Mouse (Mus musculus) lung, adult 2 months (tissue): Measurements from ENCODE around the gene Alg9. TPM values are rescaled to one million over a fixed set of nuclear protein-coding genes. Genes with fewer than 3 reads are reported as not detected.
A peak's percentile ranks its signal among the peaks of the same experiment; 100 is the strongest.

Experiments
- DNase-seq: peaks from one replicate; pipeline ENCODE4 v3.0.0; 2022
- H3K4me1 ChIP-seq: fragments of 200-500 bp; 2 replicates; pipeline ENCODE4 v1.6.1; 2011; ENCODE audit warnings: low read length; ENCODE audit not compliant: control insufficient read depth, insufficient read depth
- H3K4me3 ChIP-seq: fragments of 200-500 bp; replicated peaks from 2 replicates; pipeline ENCODE3; 2011; ENCODE audit warnings: low read depth, mild to moderate bottlenecking, control low read depth, low read length; ENCODE audit errors: extremely low read depth
- CTCF ChIP-seq: fragments of 200-500 bp; IDR thresholded peaks from 2 replicates; pipeline ENCODE4 v1.5.1; 2011; ENCODE audit warnings: mild to moderate bottlenecking, low read length, control low read depth; ENCODE audit not compliant: insufficient read depth
- POLR2A ChIP-seq: fragments of 200-500 bp; IDR thresholded peaks from 2 replicates; pipeline ENCODE4 v1.6.1; 2011; ENCODE audit warnings: low read depth, mild to moderate bottlenecking, control low read depth, low read length, borderline replicate concordance; ENCODE audit errors: extremely low read depth
- WGBS: fragments of 180-500 bp; shearing (Covaris S2); methylation state at CpG from one replicate; pipeline ENCODE4 v1.1.7; 2018; 5-methylcytosine and 5-hydroxymethylcytosine counted together
- polyA plus RNA-seq: library from polyadenylated mRNA; depleted of rRNA; stranded (reverse); fragments of >200 nt; gene quantifications from 2 replicates; pipeline ENCODE4 v1.2.3, GENCODE M21; 2012

Alg9 gene
- polyA plus RNA-seq, 1 experiment, result 20.1 TPM

DNA sequence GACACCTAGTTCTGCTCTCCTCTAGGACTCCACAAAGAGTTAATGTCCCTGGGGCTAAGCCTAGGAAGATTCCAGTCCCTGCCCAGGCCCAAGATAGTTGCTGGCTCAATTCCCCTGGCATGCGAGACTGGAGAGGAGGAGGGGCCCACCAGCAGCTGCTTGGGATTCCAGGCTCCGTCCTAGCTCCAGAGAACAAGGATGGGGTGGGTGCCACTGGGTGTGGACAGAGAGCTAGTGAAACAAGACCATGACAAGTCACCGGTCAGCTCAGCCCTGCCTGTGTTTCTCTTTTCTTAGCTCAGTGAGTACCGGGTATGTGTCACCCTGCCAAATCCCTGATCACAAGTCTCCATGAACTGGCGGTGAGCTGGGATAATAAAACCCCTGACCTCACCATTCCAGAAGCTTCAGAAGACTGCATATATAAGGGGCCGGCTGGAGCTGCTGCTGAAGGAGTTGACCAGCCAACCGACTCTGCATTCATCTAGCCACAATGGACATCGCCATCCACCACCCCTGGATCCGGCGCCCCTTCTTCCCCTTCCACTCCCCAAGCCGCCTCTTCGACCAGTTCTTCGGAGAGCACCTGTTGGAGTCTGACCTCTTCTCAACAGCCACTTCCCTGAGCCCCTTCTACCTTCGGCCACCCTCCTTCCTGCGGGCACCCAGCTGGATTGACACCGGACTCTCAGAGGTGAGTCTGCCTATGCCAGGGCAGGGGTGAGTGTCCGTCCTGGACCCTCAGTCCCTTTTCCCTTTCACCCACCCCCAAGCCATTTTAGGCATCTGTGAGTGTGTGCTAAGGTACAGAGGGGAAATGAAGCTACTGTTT lies 21.8 kb upstream of the Alg9 start:
- peak; percentile 81 for DNase-seq
- TF ChIP-seq CTCF, result no peak
- peak; percentile 88; the same call in 1 of the 2 replicates for TF ChIP-seq POLR2A
- Histone ChIP-seq H3K4me3 (peak overlapping the region; percentile 84), H3K4me1 (peaks cover 3% of the 10 kb centered on the region; the same call in 1 of the 2 replicates)
- 45% methylated on average over 17 of the region's 17 CpGs for WGBS

- peak overlapping the region; percentile 84 for H3K4me3 ChIP-seq
- 27% methylated on average over 7 of the region's 7 CpGs for WGBS
- H3K4me1 ChIP-seq, result peaks cover 3% of the 10 kb centered on the region; the same call in 1 of the 2 replicates
- no peak for TF ChIP-seq POLR2A
- TF ChIP-seq CTCF, result no peak
- peak; percentile 26 for DNase-seq
Measured at GRCm38 (mm10) chr9:50753947-50754346, 20.9 kb upstream of the Alg9 start.

- Histone ChIP-seq H3K4me1 (no peaks in the 10 kb centered on the region; the same call in 1 of the 2 replicates), H3K4me3 (no peak overlapping the region)
- WGBS, result 64% methylated on average over 5 of the region's 5 CpGs
- no peak for TF ChIP-seq CTCF
- TF ChIP-seq POLR2A, result no peak
- DNase-seq, result no peak
Measured at GRCm38 (mm10) chr9:50756711-50757110, 18.1 kb upstream of the Alg9 start.

DNA sequence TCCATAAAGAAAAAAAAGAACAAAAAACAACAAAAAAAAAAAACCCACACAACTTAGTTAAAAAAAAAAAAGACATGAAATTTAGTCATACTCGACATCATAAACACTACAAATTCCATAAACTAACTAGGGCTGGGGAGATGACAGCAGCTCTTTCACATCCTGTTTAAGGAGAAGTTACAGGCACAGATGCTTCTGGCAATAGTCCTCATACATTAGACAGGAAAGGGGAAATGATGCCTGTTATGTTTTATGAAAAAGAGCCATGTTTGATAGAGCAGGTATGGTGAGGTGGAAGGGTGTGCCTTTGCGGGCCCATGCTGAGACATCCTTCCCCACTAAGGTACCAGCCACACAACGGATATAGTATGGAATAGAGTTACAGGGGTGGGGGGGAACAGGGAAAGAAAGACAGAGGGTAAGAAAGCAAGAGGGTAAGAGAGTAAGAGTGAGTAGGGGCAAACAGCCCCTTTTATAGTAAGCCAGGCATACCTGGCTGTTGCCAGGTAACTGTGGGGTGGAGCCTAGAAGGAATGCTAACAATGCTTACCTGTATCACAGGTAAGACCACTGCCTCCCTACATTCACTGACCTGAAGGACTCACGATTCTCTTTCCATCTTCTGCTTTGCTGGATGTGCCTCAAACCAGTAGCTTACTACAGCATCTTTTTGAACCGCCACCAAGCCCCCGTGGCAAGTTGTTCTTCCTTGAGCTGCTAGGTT lies 13.1 kb upstream of the Alg9 start:
- Histone ChIP-seq H3K4me3 (no peak overlapping the region), H3K4me1 (no peaks in the 10 kb centered on the region; the same call in 1 of the 2 replicates)
- DNase-seq, result no peak
- 41% methylated on average over 6 of the region's 6 CpGs for WGBS
- no peak for TF ChIP-seq POLR2A
- TF ChIP-seq CTCF, result no peak

DNA sequence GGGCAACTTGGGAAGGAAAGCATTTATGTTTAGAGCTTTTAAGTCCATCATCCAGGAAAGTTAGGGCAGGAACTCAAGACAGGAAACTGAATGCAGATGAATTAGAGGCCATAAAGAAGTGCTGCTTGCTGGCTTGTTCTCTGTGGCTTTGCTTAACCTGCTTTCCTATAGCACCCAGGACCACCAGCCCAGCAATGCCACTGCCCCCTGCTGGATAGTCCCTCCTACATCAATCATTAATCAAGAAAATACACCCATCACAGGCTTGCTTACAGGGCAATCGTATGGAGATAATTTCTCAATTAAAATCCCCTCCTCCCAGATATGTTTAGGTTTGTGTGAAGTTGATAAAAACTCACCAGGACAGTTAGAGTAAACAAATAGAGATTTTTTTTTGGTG lies 11.5 kb upstream of the Alg9 start:
- Histone ChIP-seq H3K4me1 (peaks cover 3% of the 10 kb centered on the region; the same call in 1 of the 2 replicates), H3K4me3 (no peak overlapping the region)
- whole genome bisulfite sequencing, result 63% methylated on average over 1 of the region's 1 CpGs
- TF ChIP-seq CTCF, result peak; percentile 53
- no peak for TF ChIP-seq POLR2A
- no peak for DNase-seq

DNA sequence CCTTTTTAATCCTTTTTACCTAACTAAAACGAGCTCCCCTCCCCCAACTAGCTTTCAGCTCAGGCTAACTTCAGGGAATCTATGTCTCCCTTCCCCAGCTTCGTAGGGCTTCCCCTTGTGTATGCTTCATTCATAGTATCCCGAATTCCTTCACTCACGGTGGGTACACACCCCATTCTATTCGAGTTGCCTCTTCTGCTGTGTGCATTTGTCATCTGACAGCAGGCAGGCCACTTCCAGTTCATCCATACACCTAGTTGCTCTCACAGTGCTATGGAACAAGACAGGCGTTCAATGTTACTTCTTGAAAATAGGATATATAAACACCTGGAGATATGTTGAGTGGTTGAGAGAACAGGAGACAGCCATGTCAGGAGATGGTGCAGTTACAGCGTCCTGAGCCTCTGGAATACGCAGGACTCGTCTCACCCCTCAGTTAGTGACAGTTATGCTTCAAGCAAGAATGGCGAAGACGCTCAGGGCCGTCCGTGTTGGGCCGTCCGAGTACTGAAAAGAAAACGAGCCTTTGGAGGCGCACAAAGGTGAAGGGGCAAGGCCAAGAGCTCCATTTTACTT lies 7.2 kb upstream of the Alg9 start:
- H3K4me1 ChIP-seq, result peaks cover 3% of the 10 kb centered on the region; the same call in 1 of the 2 replicates
- no peak for DNase-seq
- peak overlapping the region; percentile 99 for H3K4me3 ChIP-seq
- WGBS, result 2% methylated on average over 17 of the region's 17 CpGs
- TF ChIP-seq POLR2A (peak; percentile 81; the same call in 1 of the 2 replicates), CTCF (no peak)

- 2% methylated on average over 59 of the region's 59 CpGs for WGBS
- DNase-seq, result peak; percentile 98
- TF ChIP-seq CTCF (peak; percentile 60), POLR2A (no peak; the same call in 1 of the 2 replicates)
- H3K4me3 ChIP-seq, result peak within 1 kb of the TSS; percentile 99
- peaks cover 3% of the 10 kb centered on the region; the same call in 1 of the 2 replicates for H3K4me1 ChIP-seq
Measured at GRCm38 (mm10) chr9:50768107-50769002, 6.5 kb upstream of the Alg9 start, which contains the start of gene Fdxacb1. Gene Fdxacb1, plus strand, starts transcription at chr9:50768236.

GRCm38 (mm10) chr9:50770011-50770410 lies 4.8 kb upstream of the Alg9 start:
- 80% methylated on average over 2 of the region's 2 CpGs for WGBS
- peaks cover 9% of the 10 kb centered on the region for H3K4me1 ChIP-seq
- no peak overlapping the region for H3K4me3 ChIP-seq
- no peak for TF ChIP-seq POLR2A
- no peak for TF ChIP-seq CTCF
- DNase-seq, result no peak
